Mouse (Mus musculus) ES-Bruce4 (cell line): ENCODE results near the gene Capg.

Source experiments
- CTCF ChIP-seq: IDR thresholded peaks from one replicate; pipeline ENCODE4 v1.8.1; 2011; ENCODE audit warnings: low read depth, low read length
- POLR2A ChIP-seq: IDR thresholded peaks from one replicate; pipeline ENCODE4 v1.8.1; 2011; ENCODE audit warnings: low read length; ENCODE audit not compliant: insufficient read depth

GRCm38 (mm10) chr6:72593011-72593803 lies 49.0 kb downstream of the Capg start:
- TF ChIP-seq CTCF = no peak
- TF ChIP-seq POLR2A = no peak
